15 mouse cellular contexts compared by ENCODE assay signal in genomic region chr5:102494827-102495226, GRCm38 (mm10). TPM values are rescaled to one million over a fixed set of nuclear protein-coding genes. Genes with fewer than 3 reads are reported as not detected.
"Had no signal": no experiment of that assay in that cellular context is flagged by ENCODE, and none has a peak within 500 bp of the region (broad histone marks: within the 10 kb centered on the region; RNA-seq: fewer than 3 reads in every experiment).

No protein-coding gene starts in this region.

- DNase-seq: kidney, adult 11 months; kidney, postnatal 10 days; kidney, postnatal 4 days; layer of hippocampus, postnatal 36 days; lung, embryonic 14.5 days; lung, postnatal 10 days; lung, postnatal 4 days; right cerebral cortex, postnatal 4 days; spleen, adult 18-20 months; thymus, adult 18-20 months; thymus, postnatal 14 days had no signal

- H3K27ac ChIP-seq: limb, embryonic 15.5 days; liver, embryonic 12.5 days; neural tube, embryonic 12.5 days had no signal

- ATAC-seq: liver, embryonic 12.5 days had no signal

- H3K27me3 ChIP-seq: limb, embryonic 15.5 days; liver, embryonic 12.5 days; neural tube, embryonic 12.5 days had no signal

- H3K4me3 ChIP-seq: limb, embryonic 15.5 days; liver, embryonic 12.5 days; neural tube, embryonic 12.5 days had no signal

- H3K9ac ChIP-seq: limb, embryonic 15.5 days; liver, embryonic 12.5 days; lung, embryonic 14.5 days; neural tube, embryonic 12.5 days had no signal

- H3K4me2 ChIP-seq: limb, embryonic 15.5 days; liver, embryonic 12.5 days; lung, embryonic 14.5 days; neural tube, embryonic 12.5 days had no signal

- H3K4me1 ChIP-seq: liver, embryonic 12.5 days; neural tube, embryonic 12.5 days had no signal

- H3K36me3 ChIP-seq: limb, embryonic 15.5 days; liver, embryonic 12.5 days; neural tube, embryonic 12.5 days had no signal

- H3K9me3 ChIP-seq: limb, embryonic 15.5 days; liver, embryonic 12.5 days; neural tube, embryonic 12.5 days had no signal

RNA-seq across cellular contexts. Expression of gene Arhgap24, which starts 13.6 kb away (rescaled TPM):
- total RNA-seq: megakaryocyte-erythroid progenitor cell, adult 5-6 weeks had no signal
